Mouse (Mus musculus) forebrain, embryonic 14.5 days (tissue): ENCODE data around the gene Tcp10a. TPM values are rescaled to one million over a fixed set of nuclear protein-coding genes. Genes with fewer than 3 reads are reported as not detected.

Experiments used
- polyA plus RNA-seq: library from polyadenylated mRNA; unstranded; fragments of >200 nt; fragmentation: Nextera tagmentation; extraction: Ambion mirVana; gene quantifications from 2 replicates; pipeline ENCODE4 v1.2.1, GENCODE M21; 2014

Gene Tcp10a
- polyA plus RNA-seq, 1 experiment from 2014 or later = not detected

Other genes with a start within 250 kb of the Tcp10a start
- gene Rps6ka2, start 154.5 kb upstream of the Tcp10a start, polyA plus RNA-seq = 18.9 and 21.6 TPM in 2 replicates
- not detected in 2 replicates for gene Ttll2, start 28.1 kb downstream of the Tcp10a start, polyA plus RNA-seq
- not detected in 2 replicates for gene Gm49630, start 47.3 kb downstream of the Tcp10a start, polyA plus RNA-seq
- not detected in 2 replicates for gene Unc93a2, start 60.8 kb downstream of the Tcp10a start, polyA plus RNA-seq